Mouse (Mus musculus) Patski (cell line): ENCODE data around the gene Rc3h1. TPM values are rescaled to one million over a fixed set of nuclear protein-coding genes. Genes with fewer than 3 reads are reported as not detected.
"Not testable (repeated sequence)": the region's sequence is repeated elsewhere in the genome, so short reads cannot be mapped to it uniquely, and the experiment has no call there.

Experiments used
- ATAC-seq: fragments of 100-300 bp; one replicate; pipeline ENCODE4 v1.8.0; 2021
- CTCF ChIA-PET: fragments of 350-600 bp; sonication (Branson Sonifier 250); formaldehyde crosslinking; loops from one replicate; lab custom pipeline; 2022; ENCODE audit warnings: inconsistent platforms; lab: Charles Lee
- POLR2A ChIA-PET: fragments of 350-600 bp; sonication (Branson Sonifier 250); formaldehyde crosslinking; loops from one replicate; lab custom pipeline; 2022; ENCODE audit warnings: antibody characterized with exemption, inconsistent platforms; lab: Charles Lee
- DNase-seq: peaks from one replicate; pipeline ENCODE4 v3.0.0-alpha.2; 2011; ENCODE audit warnings: low read depth, low spot score
- H3K27me3 ChIP-seq: fragments of 371-371 bp; one replicate; pipeline ENCODE4 v1.5.1; 2021
- CTCF ChIP-seq: fragments of 100-300 bp; IDR thresholded peaks from one replicate; pipeline ENCODE4 v1.5.1; 2021
- in situ Hi-C: fragments of 300-500 bp; cut with MboI; formaldehyde crosslinking; loops from 3 replicates; pipeline ENCODE4 v1.11.1; 2018; ENCODE audit warnings: low pct_unique_long_range_greater_than_20kb, mixed read lengths
- polyA plus RNA-seq: library from polyadenylated mRNA; unstranded; gene quantifications from one replicate; pipeline ENCODE4 v1.2.3, GENCODE M21; 2021

Rc3h1 gene
- polyA plus RNA-seq, 1 experiment from 2014 or later, result 15.9 TPM

DNA sequence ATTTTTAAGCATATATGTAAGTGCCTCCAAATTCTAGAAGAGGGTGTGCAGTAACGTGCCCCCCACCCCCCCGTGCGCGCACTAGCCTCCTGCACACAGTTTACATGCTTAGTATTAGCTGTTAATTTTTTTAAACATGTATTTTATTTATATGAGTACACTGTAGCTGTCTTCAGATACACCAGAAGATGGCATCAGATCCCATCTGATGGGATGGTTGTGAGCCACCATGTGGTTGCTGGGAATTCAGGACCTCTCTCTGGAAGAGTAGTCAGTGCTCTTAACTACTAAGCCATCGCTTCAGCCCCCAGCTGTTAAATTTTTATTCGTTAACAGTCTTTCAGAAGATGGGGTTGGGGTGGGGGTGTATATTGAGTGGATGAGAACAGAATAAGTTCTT is 29.3 kb downstream of the Rc3h1 start:
- in situ Hi-C loops, result loop anchor here (5.0 to 25.0 kb wide), 3 partner anchors 78 to 523 kb away; no protein-coding TSS in a partner anchor
- DNase-seq, result no peak
- H3K27me3 ChIP-seq, result no peaks in the 10 kb centered on the region
- no peak for ATAC-seq
- ChIA-PET CTCF (interaction anchor here (1.5 to 1.6 kb wide), 2 partner anchors 18 to 148 kb away, joined by 6 read pairs; no protein-coding TSS in a partner anchor), POLR2A (no interaction called here)
- TF ChIP-seq CTCF, result peak; percentile 65

DNA sequence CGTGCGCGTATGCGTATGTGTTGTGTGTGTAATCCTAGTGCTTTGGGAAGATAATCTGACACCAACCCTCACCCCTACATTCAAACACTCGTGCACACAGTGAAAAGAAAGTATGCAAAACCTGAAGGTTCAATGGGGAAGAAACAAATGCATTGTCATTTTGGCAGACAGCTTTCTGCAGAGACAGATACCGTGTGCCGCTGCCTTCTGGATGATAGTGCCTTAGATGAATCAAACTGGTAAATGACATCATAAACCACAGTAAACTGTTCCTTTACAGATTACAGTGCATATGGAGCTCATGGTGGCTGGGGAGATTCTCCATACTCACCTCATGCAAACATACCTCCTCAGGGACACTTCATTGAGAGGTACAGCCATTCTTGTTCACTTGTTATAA is 57.0 kb downstream of the Rc3h1 start:
- DNase-seq (no peak), ATAC-seq (no peak)
- in situ Hi-C loops, result loop anchor here (25.0 kb wide), 1 partner anchor 774 kb away; no protein-coding TSS in a partner anchor
- CTCF ChIA-PET, result interaction anchor here (1.1 to 1.6 kb wide), 2 partner anchors 14 to 16 kb away, joined by 4 to 6 read pairs; no protein-coding TSS in a partner anchor
- POLR2A ChIA-PET, result interaction anchor here (1.2 kb wide), 1 partner anchor 12 kb away, joined by 3 read pairs; no protein-coding TSS in a partner anchor
- no peak for TF ChIP-seq CTCF
- H3K27me3 ChIP-seq, result no peaks in the 10 kb centered on the region

GRCm38 (mm10) chr1:160967268-160967667 is 61.0 kb downstream of the Rc3h1 start:
- DNase-seq, result no peak
- CTCF ChIA-PET, result interaction anchor here (0.7 kb wide), 1 partner anchor 20 kb away, joined by 3 read pairs; no protein-coding TSS in a partner anchor
- no peak for ATAC-seq
- in situ Hi-C loops, result loop anchor here (25.0 kb wide), 1 partner anchor 770 kb away; no protein-coding TSS in a partner anchor
- H3K27me3 ChIP-seq, result no peaks in the 10 kb centered on the region
- no peak for TF ChIP-seq CTCF
- POLR2A ChIA-PET, result no interaction called here

- ATAC-seq, result no peak
- CTCF ChIA-PET, result no interaction called here
- in situ Hi-C loops, result loop anchor here (25.0 kb wide), 1 partner anchor 769 kb away; no protein-coding TSS in a partner anchor
- no peak for TF ChIP-seq CTCF
- POLR2A ChIA-PET, result no interaction called here
- no peak for DNase-seq
- H3K27me3 ChIP-seq, result no peaks in the 10 kb centered on the region
These were observed 62.4 kb downstream of the Rc3h1 start for GRCm38 (mm10) chr1:160968643-160969042.

DNA sequence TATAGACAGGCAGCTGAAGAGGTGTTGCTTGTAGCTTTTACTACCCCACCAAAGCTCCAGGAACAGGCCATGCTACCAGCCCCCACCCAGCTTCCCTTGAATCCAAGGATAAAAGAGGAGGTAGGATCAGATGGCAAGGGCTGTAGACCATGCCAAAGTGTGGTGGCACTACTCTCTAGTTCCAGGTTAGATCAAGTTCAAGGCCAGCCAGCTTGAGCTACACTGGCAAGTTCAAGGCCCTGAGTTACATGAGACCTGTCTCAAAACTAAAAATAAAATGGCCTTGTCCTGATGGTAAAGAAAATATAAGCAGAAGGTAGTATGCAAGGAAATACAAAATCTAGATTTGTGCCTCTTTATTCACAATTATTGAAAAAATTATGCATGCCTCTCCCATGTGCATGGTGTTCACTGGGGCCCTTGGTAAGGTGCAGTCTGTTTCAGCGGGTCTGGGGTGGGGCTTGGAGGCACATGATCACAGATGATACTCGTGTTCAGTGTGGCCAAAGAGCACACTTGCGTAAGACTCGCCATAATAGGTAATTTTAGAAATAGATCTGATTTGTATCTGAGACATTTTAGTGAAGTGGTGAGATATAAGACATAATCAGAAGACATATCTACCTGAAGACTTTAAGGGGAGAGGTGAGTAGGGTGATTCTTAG is 72.0 kb downstream of the Rc3h1 start, which contains the start of gene Serpinc1:
Gene Serpinc1, plus strand, starts transcription at position 515 of the 665 bp plus-strand sequence.
- no peak for TF ChIP-seq CTCF
- in situ Hi-C loops, result no loop called here
- ChIA-PET CTCF (interaction anchor here (1.2 kb wide), 1 partner anchor 18 kb away, joined by 4 read pairs; no protein-coding TSS in a partner anchor), POLR2A (no interaction called here)
- ATAC-seq, result no peak
- H3K27me3 ChIP-seq, result no peaks in the 10 kb centered on the region
- no peak for DNase-seq

DNA sequence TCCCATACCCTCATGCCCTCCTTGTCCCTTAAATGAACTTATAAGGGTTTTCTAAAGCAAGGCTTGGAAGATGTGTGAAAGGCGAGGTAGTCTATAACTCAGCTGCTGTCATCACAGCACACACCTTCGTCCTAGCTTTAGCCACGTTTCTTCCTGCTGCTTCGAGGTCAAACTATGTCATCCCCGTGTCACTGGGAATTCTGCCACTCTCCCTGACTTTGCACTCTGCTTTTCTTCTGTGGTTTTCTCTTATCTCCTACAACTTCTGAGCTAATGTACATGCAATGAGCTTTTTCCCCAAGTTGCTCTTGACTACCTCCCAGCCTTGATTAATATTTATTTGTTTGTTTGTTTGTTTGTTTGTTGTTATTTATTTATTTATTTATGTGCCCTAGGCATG is 73.8 kb downstream of the Rc3h1 start:
- in situ Hi-C loops, result no loop called here
- no peak for TF ChIP-seq CTCF

DNA sequence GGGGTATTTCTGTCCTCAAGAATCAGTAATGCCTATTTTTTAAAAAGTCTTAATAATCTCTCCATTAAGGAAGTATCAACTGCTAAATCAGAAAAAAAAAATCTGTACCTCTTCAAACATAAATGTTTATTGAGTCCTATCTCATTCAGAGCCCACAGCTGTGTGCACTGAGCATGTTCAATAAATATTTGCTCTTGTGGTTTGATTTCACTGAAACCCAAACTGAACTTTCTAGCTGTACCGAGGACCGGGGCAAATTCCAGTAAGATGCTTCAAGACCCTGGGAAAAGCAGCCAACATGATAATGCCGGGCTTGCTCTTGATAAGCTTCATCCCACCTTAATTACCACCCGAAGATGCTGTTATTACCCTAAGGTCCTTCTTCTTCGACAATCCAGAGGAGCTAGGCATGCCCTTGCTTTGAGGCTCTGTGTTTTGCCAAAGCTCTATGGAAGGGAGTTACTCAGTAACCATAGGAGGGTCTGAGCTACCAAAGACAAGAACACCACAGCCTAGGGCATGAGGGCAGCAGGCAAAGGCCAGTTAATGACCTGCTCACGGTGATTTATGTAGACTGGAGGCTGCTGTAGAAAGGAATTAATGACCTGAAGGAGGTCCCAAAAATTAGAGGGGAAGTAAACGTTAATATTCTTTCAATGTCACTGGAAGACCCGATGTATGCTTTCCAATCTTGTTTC is 74.5 kb downstream of the Rc3h1 start:
- POLR2A ChIA-PET, result no interaction called here
- CTCF ChIA-PET, result no interaction called here
- ATAC-seq (no peak), DNase-seq (no peak)
- in situ Hi-C loops, result no loop called here
- TF ChIP-seq CTCF, result no peak
- no peaks in the 10 kb centered on the region for H3K27me3 ChIP-seq

More for the DNA sequence above, 73.8 kb downstream of the Rc3h1 start:
- H3K27me3 ChIP-seq, result no peaks in the 10 kb centered on the region
- ATAC-seq, result no peak
- no peak for DNase-seq
- ChIA-PET POLR2A (no interaction called here), CTCF (interaction anchor here (0.7 kb wide), 1 partner anchor 8 kb away, joined by 3 read pairs; no protein-coding TSS in a partner anchor)

DNA sequence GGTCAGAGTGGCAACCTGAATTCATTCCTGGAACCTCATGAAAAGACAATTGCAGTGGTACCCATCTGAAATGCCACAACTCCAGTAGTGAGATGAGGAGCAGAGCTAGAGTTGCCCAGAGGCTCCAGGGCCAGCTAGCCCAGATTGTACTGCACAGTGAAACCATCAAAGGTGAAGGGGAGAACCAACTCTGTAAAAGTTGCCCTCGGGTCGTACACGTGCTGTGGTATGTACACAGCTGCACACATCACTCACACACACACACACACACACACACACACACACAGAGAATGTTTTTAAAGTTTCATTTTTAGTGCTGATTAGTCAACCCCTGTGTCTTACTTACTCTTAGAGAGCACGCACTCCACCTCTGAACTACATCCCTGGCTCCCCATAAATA is 75.1 kb downstream of the Rc3h1 start:
- in situ Hi-C loops, result no loop called here
- ChIA-PET CTCF (interaction anchor here (0.7 kb wide), 1 partner anchor 25 kb away, joined by 3 read pairs; no protein-coding TSS in a partner anchor), POLR2A (no interaction called here)
- ATAC-seq (no peak), DNase-seq (no peak)
- H3K27me3 ChIP-seq, result no peaks in the 10 kb centered on the region
- no peak for TF ChIP-seq CTCF

DNA sequence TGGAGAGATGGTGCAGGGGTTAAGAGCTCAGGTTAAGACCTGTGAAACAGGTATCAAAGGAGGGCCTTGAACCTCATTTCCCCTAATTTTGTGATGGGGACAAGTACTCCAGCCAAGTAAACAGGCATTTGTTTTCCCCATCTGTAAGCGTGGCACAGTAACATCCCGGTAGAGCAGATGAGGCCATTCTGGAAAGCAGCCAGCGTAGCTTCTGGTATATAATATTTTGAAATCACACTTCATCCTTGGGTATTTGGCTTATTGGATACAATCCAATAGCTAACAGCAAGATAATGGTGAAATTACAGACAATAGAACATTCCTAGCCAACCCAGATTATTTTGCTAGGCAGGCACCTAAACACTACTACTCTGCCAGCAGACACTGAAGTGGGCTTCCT is 76.7 kb downstream of the Rc3h1 start:
- in situ Hi-C loops, result no loop called here
- POLR2A ChIA-PET, result no interaction called here
- no peak for TF ChIP-seq CTCF
- CTCF ChIA-PET, result no interaction called here
- no peaks in the 10 kb centered on the region for H3K27me3 ChIP-seq
- ATAC-seq, result no peak
- DNase-seq, result no peak

DNA sequence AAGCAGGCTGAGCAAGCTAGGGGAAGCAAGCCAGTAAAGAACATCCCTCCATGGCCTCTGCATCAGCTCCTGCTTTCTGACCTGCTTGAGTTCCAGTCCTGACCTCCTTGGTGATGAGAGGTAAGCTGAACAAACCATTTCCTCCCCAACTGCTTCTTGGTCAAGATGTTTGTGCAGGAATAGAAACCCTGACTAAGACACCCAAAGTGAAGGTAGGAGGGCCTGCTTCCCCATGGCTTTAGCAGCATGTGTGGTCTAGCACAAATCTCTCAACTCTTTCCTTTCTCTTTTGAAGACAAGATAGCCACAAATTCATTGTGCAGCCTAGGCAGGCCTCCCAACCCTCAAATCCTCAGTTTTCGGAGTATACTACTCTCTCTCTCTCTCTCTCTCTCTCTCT is 78.5 kb downstream of the Rc3h1 start:
- DNase-seq, in situ Hi-C loops, H3K27me3 ChIP-seq, POLR2A ChIA-PET, ATAC-seq, CTCF ChIA-PET: not testable (repeated sequence)

- ChIA-PET CTCF (no interaction called here), POLR2A (no interaction called here)
- DNase-seq (no peak), ATAC-seq (no peak)
- in situ Hi-C loops, result no loop called here
- no peaks in the 10 kb centered on the region for H3K27me3 ChIP-seq
- no peak for TF ChIP-seq CTCF
These were observed 79.3 kb downstream of the Rc3h1 start for GRCm38 (mm10) chr1:160985477-160985876.
